Mouse (Mus musculus) midbrain, embryonic 11.5 days (tissue): ENCODE results near the gene Srsx. TPM values are rescaled to one million over a fixed set of nuclear protein-coding genes. Genes with fewer than 3 reads are reported as not detected.
"Not testable (repeated sequence)": the region's sequence is repeated elsewhere in the genome, so short reads cannot be mapped to it uniquely, and the experiment has no call there.

Experiments used
- ATAC-seq: fragments of 200-750 bp; cut with Nextera tagmentation; 2 replicates; pipeline ENCODE4 v1.8.0; 2017; ENCODE audit warnings: moderate TSS enrichment, moderate library complexity; ENCODE audit not compliant: low FRiP score
- DNase-seq: peaks from one replicate; pipeline ENCODE4 v3.0.0; 2015; ENCODE audit warnings: low spot score; ENCODE audit errors: missing footprints
- H3K27ac ChIP-seq: fragments of 300-500 bp; sonication (generic); 2 replicates; pipeline ENCODE4 v1.5.1; 2014; ENCODE audit warnings: low read depth, low read length
- H3K27me3 ChIP-seq: fragments of 300-500 bp; sonication (generic); 2 replicates; pipeline ENCODE4 v1.6.1; 2014; ENCODE audit warnings: mild to moderate bottlenecking, low read length, moderate library complexity, mixed read lengths; ENCODE audit not compliant: control insufficient read depth, insufficient read depth
- H3K36me3 ChIP-seq: fragments of 300-500 bp; sonication (generic); 2 replicates; pipeline ENCODE4 v1.6.1; 2014; ENCODE audit warnings: mild to moderate bottlenecking, low read length, moderate library complexity, mixed read lengths; ENCODE audit not compliant: control insufficient read depth, insufficient read depth
- H3K4me1 ChIP-seq: fragments of 300-500 bp; sonication (generic); 2 replicates; pipeline ENCODE4 v1.6.1; 2014; ENCODE audit warnings: low read length; ENCODE audit not compliant: control insufficient read depth, insufficient read depth
- H3K4me2 ChIP-seq: fragments of 300-500 bp; sonication (generic); 2 replicates; pipeline ENCODE4 v1.6.1; 2014; ENCODE audit warnings: mild to moderate bottlenecking, moderate library complexity
- H3K4me3 ChIP-seq: fragments of 300-500 bp; sonication (generic); 2 replicates; pipeline ENCODE4 v1.5.1; 2014; ENCODE audit warnings: low read depth, low read length
- H3K9ac ChIP-seq: fragments of 300-500 bp; sonication (generic); 2 replicates; pipeline ENCODE4 v1.6.1; 2014; ENCODE audit warnings: low read length
- H3K9me3 ChIP-seq: fragments of 300-500 bp; sonication (generic); 2 replicates; pipeline ENCODE4 v1.6.1; 2016; ENCODE audit warnings: low read length; ENCODE audit not compliant: control insufficient read depth
- WGBS: fragments of 180-500 bp; shearing (Covaris S2); extraction: QIAGEN DNeasy Blood & Tissue Kit; methylation state at CpG from one replicate; pipeline ENCODE4 v1.1.7; 2014; 5-methylcytosine and 5-hydroxymethylcytosine counted together
- polyA plus RNA-seq: library from polyadenylated mRNA; unstranded; fragments of >200 nt; fragmentation: Nextera tagmentation; extraction: Ambion mirVana; gene quantifications from 2 replicates; pipeline ENCODE4 v1.2.1, GENCODE M21; 2014

Srsx gene
- polyA plus RNA-seq = not detected in 2 replicates

GRCm38 (mm10) chrX:123222381-123222780, at the start of gene Srsx:
TSS of gene Srsx (minus strand) at chrX:123222481.
- H3K27me3 ChIP-seq, DNase-seq, H3K4me2 ChIP-seq, H3K4me3 ChIP-seq, H3K36me3 ChIP-seq, H3K27ac ChIP-seq, H3K4me1 ChIP-seq, ATAC-seq, H3K9ac ChIP-seq, H3K9me3 ChIP-seq: not testable (repeated sequence)
- WGBS = no CpG with 5 or more reads among the region's 1 CpGs

GRCm38 (mm10) chrX:123246807-123247206, 24.5 kb upstream of the Srsx start, which contains the start of gene Gm17577:
TSS of gene Gm17577 (minus strand) at chrX:123246907.
- not testable (repeated sequence) for DNase-seq

More at GRCm38 (mm10) chrX:123246807-123247206, 24.5 kb upstream of the Srsx start, which contains the start of gene Gm17577:
- H3K27ac ChIP-seq, H3K36me3 ChIP-seq, ATAC-seq, H3K4me3 ChIP-seq, H3K4me2 ChIP-seq, H3K9me3 ChIP-seq, H3K9ac ChIP-seq, H3K27me3 ChIP-seq, H3K4me1 ChIP-seq: not testable (repeated sequence)
- no CpG with 5 or more reads among the region's 3 CpGs for WGBS

Other genes with a start within 250 kb of the Srsx start
- gene Gm17521, start 192.8 kb downstream of the Srsx start, polyA plus RNA-seq = not detected in 2 replicates
- gene Cldn34c1, start 119.0 kb downstream of the Srsx start, polyA plus RNA-seq = 26.2 and 26.5 TPM in 2 replicates
- not detected in 2 replicates for gene Gm17577, start 24.4 kb upstream of the Srsx start, polyA plus RNA-seq